Mouse (Mus musculus): ENCODE data around the gene Tmem256.

The Tmem256 gene

DNA sequence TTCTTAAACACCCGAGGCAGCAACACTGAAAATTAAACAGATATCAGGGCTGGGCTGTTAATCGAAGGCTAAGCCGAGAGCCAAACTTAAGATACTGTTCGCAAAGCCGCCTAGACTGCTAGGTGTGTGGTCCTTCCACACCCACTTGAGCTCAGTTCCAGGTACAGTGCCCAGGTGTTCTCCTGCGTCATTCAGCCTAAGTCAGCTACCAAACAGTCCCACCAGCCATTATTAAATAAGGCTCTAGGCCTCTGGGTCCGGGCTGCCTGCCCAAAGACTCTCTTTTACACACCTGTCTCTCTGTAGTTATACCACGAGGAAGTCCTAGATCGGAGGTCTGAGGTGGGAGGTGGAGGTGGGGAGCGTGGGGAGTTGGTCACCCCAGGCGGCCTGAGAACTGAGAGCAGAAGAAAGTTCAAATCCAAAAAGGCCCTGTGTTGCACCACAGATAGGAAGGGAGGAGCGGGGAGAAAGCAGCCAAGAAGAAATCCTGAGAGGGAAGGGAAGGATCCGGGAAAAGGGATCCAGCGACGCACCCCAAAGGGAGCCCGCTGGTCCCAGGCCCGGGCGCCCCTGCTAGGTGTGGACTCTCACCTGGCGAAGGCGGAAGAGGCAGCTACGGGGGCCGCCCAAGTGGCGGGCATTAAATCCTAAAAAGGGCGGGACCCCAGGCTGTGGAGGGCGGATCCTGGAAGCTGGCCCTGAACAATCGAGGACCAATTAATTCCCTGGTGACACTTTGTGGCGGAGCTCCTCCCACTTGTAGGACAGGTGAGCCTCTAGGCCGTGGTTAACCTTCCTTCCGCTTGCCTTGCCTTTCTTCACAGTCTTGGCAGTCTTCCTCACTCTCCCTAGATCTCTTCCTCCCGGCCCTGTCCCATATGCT lies 20.0 kb downstream of the Tmem256 start, which contains the start of gene Tnk1:
Tnk1 (minus strand) TSS at position 618 of the 886 bp plus-strand sequence.
- TF ChIP-seq GATA4 (IDR thresholded peaks at IDR 0.05; ENCODE audit: insufficient replicate concordance, low read length): no peak

DNA sequence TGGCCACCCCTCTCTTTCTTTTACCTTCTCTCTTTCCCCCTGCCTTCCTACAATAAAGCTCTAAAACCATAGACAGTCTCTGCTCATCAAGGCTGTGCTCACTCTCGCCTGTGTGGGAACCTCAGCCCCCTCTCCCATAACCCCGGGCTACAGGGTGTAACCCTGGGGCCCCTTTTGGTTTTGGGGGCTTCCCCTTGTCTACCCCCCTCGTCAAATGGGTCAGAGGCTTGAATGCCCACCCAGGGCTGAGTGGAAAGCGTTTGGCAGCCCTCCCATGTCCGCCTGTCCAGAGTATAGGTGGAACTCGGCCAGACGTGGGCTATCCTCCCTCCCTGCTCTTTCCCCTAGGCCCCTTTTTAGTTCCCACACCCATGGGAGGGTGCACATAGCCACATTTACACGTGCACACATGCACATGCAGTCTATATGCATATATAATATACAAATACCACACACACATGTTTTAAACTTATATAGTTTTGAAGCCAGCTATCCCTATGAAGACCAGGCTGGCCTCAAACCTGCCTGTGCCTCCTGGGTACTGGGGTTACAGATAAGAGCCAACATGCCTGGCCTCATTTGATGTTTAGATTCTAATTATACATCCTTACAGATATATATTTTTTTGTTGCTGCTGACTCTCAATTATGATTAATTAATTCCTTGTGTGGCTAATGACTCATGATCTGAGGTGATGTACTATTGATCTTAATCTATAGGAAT lies 26.0 kb downstream of the Tmem256 start:
- no peak for TF ChIP-seq GATA4 (IDR thresholded peaks at IDR 0.05; ENCODE audit: insufficient replicate concordance, low read length)

- no peak for TF ChIP-seq GATA4 (IDR thresholded peaks at IDR 0.05; ENCODE audit: insufficient replicate concordance, low read length)
Observed at GRCm38 (mm10) chr11:69865561-69865960, 27.2 kb downstream of the Tmem256 start.

- TF ChIP-seq GATA4 (IDR thresholded peaks at IDR 0.05; ENCODE audit: insufficient replicate concordance, low read length): no peak
Observed at GRCm38 (mm10) chr11:69867335-69867734, 29.0 kb downstream of the Tmem256 start.

DNA sequence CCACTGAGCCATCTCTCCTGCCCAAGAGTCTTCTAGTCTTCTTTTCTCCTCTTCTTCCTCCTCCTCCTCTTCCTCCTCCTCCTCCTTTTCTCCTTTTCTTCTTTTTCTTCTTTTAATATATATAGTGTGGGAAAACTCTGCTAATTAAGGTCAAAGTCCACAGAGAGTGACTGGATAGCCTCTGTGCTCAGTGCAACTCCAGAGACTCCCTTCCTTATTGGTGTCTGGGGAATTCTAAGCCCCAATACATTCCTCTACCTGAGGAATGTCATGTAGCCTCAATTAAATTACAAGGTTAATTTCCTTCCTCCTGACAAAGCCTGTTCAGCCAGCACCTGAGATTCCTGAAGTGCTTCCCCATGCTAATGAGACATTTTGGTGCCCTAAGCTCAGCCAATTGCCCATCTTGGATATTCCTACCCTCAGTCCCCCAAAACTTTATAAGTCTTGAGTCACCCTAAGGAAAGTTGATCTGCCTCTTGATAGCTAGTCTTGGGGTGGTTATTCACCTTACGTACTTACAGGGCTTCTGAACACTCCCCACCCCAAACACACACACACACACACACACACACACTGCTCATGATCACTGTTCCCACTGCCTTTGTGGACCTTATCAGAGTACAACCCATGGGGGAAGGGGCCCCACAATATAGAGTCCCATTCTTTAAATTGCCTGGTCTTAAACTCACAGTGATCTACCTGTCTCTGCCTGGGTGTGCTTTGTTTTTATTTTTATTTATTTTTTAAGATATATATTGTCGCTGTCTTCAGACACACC lies 32.2 kb downstream of the Tmem256 start:
- no peak for TF ChIP-seq GATA4 (IDR thresholded peaks at IDR 0.05; ENCODE audit: insufficient replicate concordance, low read length)

- no peak for TF ChIP-seq GATA4 (IDR thresholded peaks at IDR 0.05; ENCODE audit: insufficient replicate concordance, low read length)
Observed at GRCm38 (mm10) chr11:69871822-69872221, 33.5 kb downstream of the Tmem256 start.

DNA sequence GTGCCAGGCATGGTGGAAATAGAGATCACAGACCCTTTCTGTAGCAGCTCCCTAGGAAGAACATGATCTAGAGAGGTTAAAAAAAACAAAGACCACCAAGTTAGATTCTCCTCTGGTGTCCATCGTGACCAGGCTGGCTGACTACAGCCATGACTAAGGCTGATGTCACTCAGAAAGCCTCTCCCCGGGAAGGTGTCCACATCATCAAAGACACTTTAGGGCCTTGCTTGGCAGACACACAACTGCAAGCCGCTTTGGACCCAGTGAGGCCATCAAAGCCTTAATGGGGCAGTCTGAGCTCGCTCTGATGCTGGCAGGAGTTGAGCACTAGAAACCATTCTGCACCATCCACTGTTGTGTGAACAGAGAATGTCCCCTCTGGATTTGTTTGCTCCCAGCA lies 34.1 kb downstream of the Tmem256 start:
- TF ChIP-seq GATA4 (IDR thresholded peaks at IDR 0.05; ENCODE audit: insufficient replicate concordance, low read length): no peak

DNA sequence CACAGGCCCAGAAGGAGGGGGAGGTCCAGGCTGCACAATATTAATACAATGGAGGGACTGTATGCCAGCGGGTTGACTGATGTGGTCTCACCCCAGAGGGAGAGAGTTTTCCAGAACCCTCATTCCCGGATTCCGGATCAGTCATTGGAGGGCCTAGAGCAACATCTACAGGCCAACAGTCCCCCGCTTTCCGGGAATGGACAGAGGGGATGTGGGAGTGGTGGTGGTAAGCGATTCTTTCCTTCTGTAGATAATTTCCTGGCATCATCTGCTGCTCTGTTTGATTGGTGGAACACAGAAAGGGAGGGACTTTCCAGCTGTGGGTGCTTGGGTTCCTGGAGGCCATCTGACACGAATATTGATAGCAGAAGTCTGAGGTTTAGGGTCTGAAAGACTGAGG lies 37.9 kb downstream of the Tmem256 start:
- peak; percentile 9; the same call in 1 of the 2 replicates for TF ChIP-seq GATA4 (IDR thresholded peaks at IDR 0.05; ENCODE audit: insufficient replicate concordance, low read length)

- no peak for TF ChIP-seq GATA4 (IDR thresholded peaks at IDR 0.05; ENCODE audit: insufficient replicate concordance, low read length)
Observed at GRCm38 (mm10) chr11:69876867-69877266, 38.6 kb downstream of the Tmem256 start.

DNA sequence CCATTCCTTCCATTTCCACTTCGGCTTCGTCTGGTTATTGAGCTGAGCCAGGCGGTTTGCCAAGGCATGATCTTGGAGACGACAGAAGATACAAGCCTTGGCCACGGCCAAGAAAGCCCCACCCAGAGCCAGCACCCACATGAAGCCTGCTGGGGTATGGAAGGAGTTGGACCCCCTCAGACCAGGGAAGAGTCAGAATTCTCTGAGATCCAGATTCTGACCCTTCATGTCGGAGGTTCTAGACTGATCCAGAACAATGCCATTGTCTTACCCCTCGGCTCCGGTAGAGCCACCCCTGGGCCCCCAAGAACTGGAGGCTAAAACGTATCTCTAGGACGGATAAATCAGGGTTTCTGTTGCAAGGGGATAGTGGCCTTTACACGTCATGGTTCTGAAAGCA lies 39.6 kb downstream of the Tmem256 start, which contains the start of gene Tmem95:
Tmem95 (minus strand) TSS at position 141 of the 400 bp plus-strand sequence.
- TF ChIP-seq GATA4 (IDR thresholded peaks at IDR 0.05; ENCODE audit: insufficient replicate concordance, low read length): no peak

- no peak for TF ChIP-seq GATA4 (IDR thresholded peaks at IDR 0.05; ENCODE audit: insufficient replicate concordance, low read length)
Observed at GRCm38 (mm10) chr11:69878399-69878798, 40.1 kb downstream of the Tmem256 start.

- TF ChIP-seq GATA4 (IDR thresholded peaks at IDR 0.05; ENCODE audit: insufficient replicate concordance, low read length): no peak
Observed at GRCm38 (mm10) chr11:69878952-69879351, 40.6 kb downstream of the Tmem256 start.

GRCm38 (mm10) chr11:69879711-69880110 lies 41.4 kb downstream of the Tmem256 start:
- TF ChIP-seq GATA4 (IDR thresholded peaks at IDR 0.05; ENCODE audit: insufficient replicate concordance, low read length): no peak

DNA sequence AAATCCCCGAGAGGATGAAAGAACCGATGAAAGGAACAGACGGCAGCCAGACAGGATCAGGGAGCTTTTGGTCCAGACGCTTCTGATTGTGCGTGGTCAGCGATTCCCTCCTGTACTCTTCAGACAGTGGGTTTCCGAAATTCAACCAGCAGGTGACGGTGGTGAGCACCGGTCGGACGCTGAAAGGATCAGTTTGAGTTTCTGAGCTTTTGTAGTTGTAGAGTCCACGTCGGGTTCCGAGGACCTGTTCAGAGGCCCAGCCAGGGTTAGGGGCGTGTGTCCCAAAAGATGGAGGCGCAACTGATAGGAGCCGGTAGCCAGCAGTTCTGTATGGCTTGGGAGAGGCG lies 42.2 kb downstream of the Tmem256 start:
- no peak for TF ChIP-seq GATA4 (IDR thresholded peaks at IDR 0.05; ENCODE audit: insufficient replicate concordance, low read length)

DNA sequence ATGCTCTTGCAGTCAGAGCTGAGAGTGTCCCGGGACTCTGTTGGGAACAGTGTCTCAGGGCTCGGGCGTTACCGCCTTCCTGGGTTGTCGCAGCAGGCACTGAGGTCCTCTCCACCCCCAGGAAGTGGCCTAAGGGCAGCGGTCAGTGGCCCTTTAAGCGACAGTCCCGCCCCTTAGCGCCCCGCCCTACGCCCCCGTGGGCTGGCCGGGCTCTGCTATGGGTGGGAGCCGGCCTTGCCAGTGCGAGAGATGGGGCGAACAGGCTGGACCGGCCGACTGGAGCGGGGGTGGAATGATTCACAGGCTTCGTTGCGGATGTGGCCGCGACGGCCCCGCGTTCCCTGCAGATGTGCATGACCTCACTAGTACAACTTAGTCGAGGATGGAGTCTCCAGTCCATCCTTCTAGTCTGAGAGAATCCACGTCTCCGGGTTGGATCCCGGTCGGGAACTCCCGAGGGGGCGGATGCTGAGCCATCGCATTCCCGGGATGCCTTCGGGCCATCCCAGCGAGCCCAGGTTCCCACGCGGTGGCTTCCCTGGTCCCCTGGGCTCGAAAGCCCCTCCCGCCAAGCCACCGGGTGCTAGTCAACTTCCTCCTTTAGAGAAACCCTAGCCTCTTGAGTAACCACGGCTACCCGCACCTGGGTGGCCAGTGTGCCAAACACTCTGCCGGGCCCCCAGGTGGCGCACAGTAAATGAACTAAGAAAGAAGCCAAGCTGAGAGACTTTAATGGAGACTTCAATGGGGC lies 42.7 kb downstream of the Tmem256 start, which contains the start of gene Kctd11:
Kctd11 (minus strand) TSS at position 554 of the 751 bp plus-strand sequence.
- peak; percentile 39; the same call in 1 of the 2 replicates for TF ChIP-seq GATA4 (IDR thresholded peaks at IDR 0.05; ENCODE audit: insufficient replicate concordance, low read length)
